Mouse (Mus musculus) ES-E14 (cell line): ENCODE data around the gene Bach2.

Experiments
- CHD2 ChIP-seq: IDR thresholded peaks from 2 replicates; pipeline ENCODE4 v1.6.1; 2014; ENCODE audit warnings: mild to moderate bottlenecking, low read depth, low read length, inconsistent platforms
- HCFC1 ChIP-seq: IDR thresholded peaks from 2 replicates; pipeline ENCODE4 v1.6.1; 2012; ENCODE audit warnings: low read length, inconsistent platforms, borderline replicate concordance; ENCODE audit not compliant: insufficient read depth
- MAFK ChIP-seq: IDR thresholded peaks from 2 replicates; pipeline ENCODE4 v1.6.1; 2014; ENCODE audit warnings: mild to moderate bottlenecking, low read depth, low read length, inconsistent platforms; ENCODE audit not compliant: insufficient read depth
- ZC3H11A ChIP-seq: IDR thresholded peaks from 2 replicates; pipeline ENCODE4 v1.6.1; 2012; ENCODE audit warnings: low read depth, mild to moderate bottlenecking, inconsistent platforms, low read length, borderline replicate concordance
- ZNF384 ChIP-seq: IDR thresholded peaks from 2 replicates; pipeline ENCODE4 v1.6.1; 2012; ENCODE audit warnings: low read depth, low read length, inconsistent platforms

GRCm38 (mm10) chr4:32564416-32564815, 325.8 kb downstream of the Bach2 start:
- TF ChIP-seq MAFK = no peak
- TF ChIP-seq ZC3H11A = no peak
- TF ChIP-seq HCFC1 = no peak
- TF ChIP-seq CHD2 = no peak
- TF ChIP-seq ZNF384 = no peak
